Mouse (Mus musculus) heart, embryonic 16.5 days (tissue): ENCODE results near the gene Zfp119b. TPM values are rescaled to one million over a fixed set of nuclear protein-coding genes. Genes with fewer than 3 reads are reported as not detected.
"Not testable (repeated sequence)": the region's sequence is repeated elsewhere in the genome, so short reads cannot be mapped to it uniquely, and the experiment has no call there.

Experiments used
- ATAC-seq: fragments of 200-750 bp; cut with Nextera tagmentation; replicated peaks from 2 replicates; pipeline ENCODE4 v1.8.0; 2017; ENCODE audit warnings: moderate number of reproducible peaks; ENCODE audit not compliant: insufficient read depth, low FRiP score; ENCODE audit errors: extremely low read depth
- H3K27ac ChIP-seq: fragments of 300-500 bp; sonication (generic); 2 replicates; pipeline ENCODE4 v1.5.1; 2014; ENCODE audit warnings: mild to moderate bottlenecking, low read length, control low read depth, moderate library complexity
- H3K27me3 ChIP-seq: fragments of 300-500 bp; sonication (generic); 2 replicates; pipeline ENCODE4 v1.6.1; 2014; ENCODE audit warnings: low read length, mixed read lengths; ENCODE audit not compliant: control insufficient read depth, insufficient read depth
- H3K36me3 ChIP-seq: fragments of 300-500 bp; sonication (generic); 2 replicates; pipeline ENCODE4 v1.6.1; 2014; ENCODE audit not compliant: control insufficient read depth, insufficient read depth
- H3K4me1 ChIP-seq: fragments of 300-500 bp; sonication (generic); 2 replicates; pipeline ENCODE4 v1.6.1; 2014; ENCODE audit warnings: low read length, mixed read lengths; ENCODE audit not compliant: control insufficient read depth, insufficient read depth
- H3K4me2 ChIP-seq: fragments of 300-500 bp; sonication (generic); 2 replicates; pipeline ENCODE4 v1.6.1; 2014; ENCODE audit warnings: low read depth, mild to moderate bottlenecking, control low read depth, low read length
- H3K4me3 ChIP-seq: fragments of 300-500 bp; sonication (generic); 2 replicates; pipeline ENCODE4 v1.5.1; 2014; ENCODE audit warnings: mild to moderate bottlenecking, control low read depth, low read length
- H3K9ac ChIP-seq: fragments of 300-500 bp; sonication (generic); 2 replicates; pipeline ENCODE4 v1.6.1; 2014; ENCODE audit warnings: low read length, control low read depth
- H3K9me3 ChIP-seq: fragments of 300-500 bp; sonication (generic); replicated peaks from 2 replicates; pipeline ENCODE4 v1.6.1; 2016; ENCODE audit warnings: low read length; ENCODE audit not compliant: control insufficient read depth
- WGBS: fragments of 180-500 bp; shearing (Covaris S2); extraction: QIAGEN DNeasy Blood & Tissue Kit; methylation state at CpG from one replicate; pipeline ENCODE4 v1.1.7; 2014; 5-methylcytosine and 5-hydroxymethylcytosine counted together
- polyA plus RNA-seq: library from polyadenylated mRNA; unstranded; fragments of >200 nt; fragmentation: Nextera tagmentation; extraction: Ambion mirVana; gene quantifications from 2 replicates; pipeline ENCODE4 v1.2.1, GENCODE M21; 2015

The Zfp119b gene
- polyA plus RNA-seq, 1 experiment from 2014 or later, result 6.5 TPM

DNA sequence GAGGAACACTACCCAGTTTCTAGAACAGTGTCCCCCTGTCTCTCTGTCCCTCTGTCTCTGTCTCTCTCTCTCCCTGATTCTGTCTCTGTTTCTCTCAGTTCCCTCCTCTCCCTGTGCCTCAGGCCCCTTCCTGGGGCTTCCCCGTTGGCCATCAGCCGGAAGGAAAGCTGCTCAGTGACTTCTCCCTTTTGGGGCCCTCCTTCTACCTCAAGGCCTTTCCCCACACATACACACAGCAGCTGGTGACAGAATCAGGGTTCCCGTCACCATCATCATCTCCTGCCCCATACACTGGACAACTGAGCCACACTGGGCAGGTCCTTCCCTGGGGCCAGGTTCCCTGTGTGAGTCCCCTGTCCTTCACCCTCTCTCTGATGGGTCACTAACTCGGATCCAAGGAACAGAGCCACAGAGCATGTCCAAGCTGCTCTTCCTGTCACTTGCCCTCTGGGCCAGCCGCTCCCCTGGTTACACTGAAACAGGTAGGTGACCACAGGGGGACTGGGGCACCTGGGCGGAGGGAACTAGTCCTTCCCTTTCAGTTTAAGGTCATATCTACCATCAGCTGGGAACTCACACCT, 3.2 kb upstream of the Zfp119b start, which contains the start of gene Ebi3:
TSS of gene Ebi3 (plus strand) at position 194 of the 581 bp plus-strand sequence.
- Histone ChIP-seq H3K9ac (no peak within 1 kb of the TSS), H3K36me3 (no peaks in the 10 kb centered on the region), H3K4me2 (no peak within 1 kb of the TSS), H3K9me3 (no peaks in the 10 kb centered on the region), H3K27me3 (peaks cover 22% of the 10 kb centered on the region), H3K4me3 (no peak within 1 kb of the TSS), H3K4me1 (peaks cover 5% of the 10 kb centered on the region; the same call in 1 of the 2 replicates), H3K27ac (no peak within 1 kb of the TSS)
- 61% methylated on average over 6 of the region's 6 CpGs for WGBS
- no peak for ATAC-seq

DNA sequence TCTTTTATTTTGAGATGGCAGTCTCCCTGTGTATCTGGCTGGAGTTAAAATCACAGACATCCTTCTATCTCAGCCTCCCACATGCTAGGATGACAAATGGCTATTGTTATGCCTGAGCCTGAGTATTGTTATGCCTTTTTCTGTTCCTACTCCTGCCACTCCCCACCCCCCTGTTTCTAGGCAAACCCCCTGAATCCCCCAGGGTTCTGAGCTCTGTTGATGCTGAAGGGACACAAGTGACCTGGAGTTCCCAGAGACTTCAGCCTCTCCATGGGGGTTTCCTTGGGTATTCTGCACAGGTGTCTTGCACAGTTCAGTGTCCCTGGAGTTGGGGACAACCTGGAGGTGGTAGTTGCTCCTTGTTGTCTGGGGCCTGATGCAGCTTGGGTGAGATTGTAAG, 2.7 kb upstream of the Zfp119b start:
- ATAC-seq, result no peak
- peaks cover 5% of the 10 kb centered on the region; the same call in 1 of the 2 replicates for H3K4me1 ChIP-seq

GRCm38 (mm10) chr17:55950601-55951000, 1.3 kb upstream of the Zfp119b start:
- Histone ChIP-seq H3K27me3 (peaks cover 18% of the 10 kb centered on the region), H3K36me3 (no peaks in the 10 kb centered on the region), H3K4me1 (peaks cover 2% of the 10 kb centered on the region), H3K27ac (no peak overlapping the region), H3K9me3 (no peaks in the 10 kb centered on the region), H3K9ac (no peak overlapping the region), H3K4me2 (no peak overlapping the region), H3K4me3 (no peak overlapping the region)
- WGBS, result 77% methylated on average over 9 of the region's 9 CpGs
- no peak for ATAC-seq

More for the DNA sequence above, 2.7 kb upstream of the Zfp119b start:
- H3K27me3 ChIP-seq, result peaks cover 22% of the 10 kb centered on the region
- H3K36me3 ChIP-seq, result no peaks in the 10 kb centered on the region
- no peak overlapping the region for H3K4me2 ChIP-seq
- no peak overlapping the region for H3K9ac ChIP-seq
- H3K4me3 ChIP-seq, result no peak overlapping the region
- no peak overlapping the region for H3K27ac ChIP-seq
- no peaks in the 10 kb centered on the region for H3K9me3 ChIP-seq

GRCm38 (mm10) chr17:55948647-55949046, 653 bp downstream of the Zfp119b start:
- no peaks in the 10 kb centered on the region for H3K36me3 ChIP-seq
- no peaks in the 10 kb centered on the region for H3K9me3 ChIP-seq
- H3K4me1 ChIP-seq, result peaks cover 3% of the 10 kb centered on the region
- ATAC-seq, result no peak
- 0 out of 2 replicates have a peak, but pooled peaks cover under 1% of the 10 kb centered on the region for H3K27me3 ChIP-seq
- no peak overlapping the region for H3K4me3 ChIP-seq
- no peak overlapping the region for H3K4me2 ChIP-seq
- 75% methylated on average over 4 of the region's 4 CpGs for WGBS
- no peak overlapping the region for H3K9ac ChIP-seq
- H3K27ac ChIP-seq, result no peak overlapping the region

DNA sequence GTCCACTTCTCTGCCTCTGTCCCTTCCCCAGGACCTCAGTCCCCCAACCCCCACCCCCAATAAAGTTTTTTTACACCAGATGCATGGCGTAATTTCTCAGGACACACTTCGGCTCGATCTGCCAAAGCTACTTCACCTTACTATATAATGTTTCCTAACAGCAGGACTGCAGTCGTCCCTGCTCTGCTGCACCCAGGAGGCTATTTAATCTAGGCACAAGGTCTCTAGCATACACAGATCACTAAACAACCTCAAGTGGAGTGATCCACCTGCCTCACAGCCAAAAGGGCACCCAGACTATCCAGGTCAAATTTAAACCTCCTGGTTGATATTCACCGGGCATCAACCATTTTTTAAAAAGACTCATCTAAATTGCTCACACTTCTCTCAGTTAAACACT, 3.6 kb downstream of the Zfp119b start:
- H3K9ac ChIP-seq, result peak overlapping the region; percentile 53
- no peaks in the 10 kb centered on the region; the same call in 1 of the 2 replicates for H3K9me3 ChIP-seq
- ATAC-seq, result no peak
- H3K4me1 ChIP-seq, result peaks cover 3% of the 10 kb centered on the region
- 27% methylated on average over 5 of the region's 5 CpGs for WGBS
- peak overlapping the region; percentile 59 for H3K4me2 ChIP-seq
- no peaks in the 10 kb centered on the region for H3K27me3 ChIP-seq
- H3K27ac ChIP-seq, result peak overlapping the region; percentile 90
- no peaks in the 10 kb centered on the region; the same call in 1 of the 2 replicates for H3K36me3 ChIP-seq
- peak overlapping the region; percentile 56 for H3K4me3 ChIP-seq

DNA sequence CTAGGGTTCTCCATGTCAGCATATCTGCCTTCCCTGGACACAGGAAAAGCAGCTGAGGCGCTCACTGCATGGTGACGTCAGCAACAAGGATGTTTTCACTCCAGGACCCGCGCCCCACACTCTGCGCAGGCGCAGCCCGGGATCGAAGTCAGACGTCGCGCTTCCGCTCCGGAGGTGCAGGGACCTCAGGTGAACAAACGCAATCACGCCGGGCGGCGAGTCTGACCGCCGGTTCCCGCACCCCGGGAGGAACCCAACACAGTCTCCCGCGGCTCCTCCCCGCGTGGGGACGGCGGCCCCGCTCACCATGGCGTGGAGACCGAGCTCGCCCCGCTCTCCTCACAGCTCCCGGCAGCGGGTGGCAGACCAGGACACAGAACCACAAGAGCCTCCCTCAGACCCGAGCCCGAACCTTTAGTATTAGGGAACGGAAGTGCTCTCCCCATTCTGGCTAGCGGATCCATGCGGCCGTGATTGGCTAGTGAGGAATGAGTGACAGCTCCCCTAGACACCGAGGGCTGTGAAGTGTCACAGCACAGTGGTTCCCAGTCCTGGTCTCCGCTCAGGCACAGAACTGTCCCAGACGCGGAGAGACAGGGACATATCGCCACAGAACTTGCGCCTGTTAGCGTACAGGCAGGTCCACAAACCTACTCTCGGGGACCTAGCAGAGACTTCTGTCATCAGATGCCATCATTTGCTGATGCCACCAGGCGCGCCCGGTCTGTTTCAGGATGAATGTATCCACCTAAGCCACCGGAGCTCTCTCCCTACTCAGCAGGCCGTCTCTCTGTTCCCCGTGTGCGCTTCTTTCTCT, 4.2 kb downstream of the Zfp119b start:
- not testable (repeated sequence) for H3K27me3 ChIP-seq, H3K36me3 ChIP-seq, H3K9me3 ChIP-seq, H3K4me1 ChIP-seq
- H3K4me2 ChIP-seq, result peak overlapping the region; percentile 59
- H3K4me3 ChIP-seq, result peak overlapping the region; percentile 56
- WGBS, result under 1% methylated on average over 49 of the region's 56 CpGs
- ATAC-seq, result peak; percentile 98
- H3K27ac ChIP-seq, result peak overlapping the region; percentile 90
- peak overlapping the region; percentile 76 for H3K9ac ChIP-seq

GRCm38 (mm10) chr17:55944387-55944865, 4.9 kb downstream of the Zfp119b start:
- H3K27me3 ChIP-seq, ATAC-seq, H3K4me1 ChIP-seq, H3K36me3 ChIP-seq, H3K9me3 ChIP-seq: not testable (repeated sequence)
- Histone ChIP-seq H3K27ac (peak overlapping the region; percentile 90), H3K4me3 (peak overlapping the region; percentile 56), H3K9ac (peak overlapping the region; percentile 76), H3K4me2 (peak overlapping the region; percentile 59)
- 22% methylated on average over 10 of the region's 10 CpGs for WGBS

DNA sequence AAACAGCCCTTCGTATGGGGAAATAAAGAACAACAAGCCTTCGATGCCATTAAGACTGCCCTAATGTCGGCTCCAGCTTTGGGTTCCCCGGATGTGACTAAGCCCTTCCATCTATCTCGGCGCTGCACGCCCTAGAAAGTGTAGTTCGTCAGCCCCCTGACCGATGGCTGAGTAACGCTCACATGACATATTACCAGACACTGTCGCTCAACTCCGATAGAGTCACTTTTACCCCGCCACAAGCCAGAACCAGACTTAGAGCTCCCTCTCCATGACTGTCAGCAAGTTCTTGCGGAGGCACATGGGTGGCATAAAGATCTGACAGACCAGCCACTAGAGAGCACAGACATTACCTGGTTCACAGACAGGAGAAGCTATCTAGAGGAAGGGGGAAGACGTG, 16.1 kb downstream of the Zfp119b start:
- H3K27ac ChIP-seq, result no peak overlapping the region
- H3K9ac ChIP-seq, result no peak overlapping the region
- no peak overlapping the region for H3K4me2 ChIP-seq
- H3K4me3 ChIP-seq, result no peak overlapping the region
- H3K9me3 ChIP-seq, result peaks cover 9% of the 10 kb centered on the region
- H3K4me1 ChIP-seq, result 0 out of 2 replicates have a peak, but pooled peaks cover 2% of the 10 kb centered on the region
- whole genome bisulfite sequencing, result 90% methylated on average over 15 of the region's 15 CpGs
- no peak for ATAC-seq
- 0 out of 2 replicates have a peak, but pooled peaks cover 2% of the 10 kb centered on the region for H3K36me3 ChIP-seq
- H3K27me3 ChIP-seq, result no peaks in the 10 kb centered on the region

DNA sequence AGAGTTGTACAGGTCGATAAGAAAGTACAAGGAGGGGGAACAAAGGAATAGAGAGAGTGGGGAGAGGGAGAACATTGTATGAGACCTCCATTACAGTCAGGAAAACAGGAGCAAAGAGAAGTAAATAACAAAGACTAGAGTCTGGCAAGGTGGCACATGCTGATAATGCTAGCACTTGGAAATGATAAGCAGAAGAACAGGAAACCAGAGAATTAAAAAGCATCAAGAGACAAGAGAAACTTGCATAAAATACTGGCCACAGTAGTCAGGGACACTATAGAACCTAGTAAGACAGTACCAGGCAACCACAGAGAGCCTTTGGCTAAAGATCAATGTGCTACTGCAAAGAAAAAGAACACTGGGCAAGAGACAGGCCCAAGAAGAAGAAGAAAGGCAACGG, 16.7 kb downstream of the Zfp119b start:
- H3K4me2 ChIP-seq, result peak overlapping the region; percentile 93
- H3K9ac ChIP-seq, result no peak overlapping the region
- ATAC-seq, result no peak
- WGBS, result 63% methylated on average over 2 of the region's 2 CpGs
- H3K27me3 ChIP-seq, result no peaks in the 10 kb centered on the region
- peak overlapping the region; percentile 78 for H3K4me3 ChIP-seq
- peaks cover 7% of the 10 kb centered on the region for H3K9me3 ChIP-seq
- no peak overlapping the region for H3K27ac ChIP-seq
- H3K36me3 ChIP-seq, result no peaks in the 10 kb centered on the region
- 0 out of 2 replicates have a peak, but pooled peaks cover 2% of the 10 kb centered on the region for H3K4me1 ChIP-seq
